Mouse (Mus musculus) c-Kit-positive CD71-positive TER-119-negative erythroid progenitor cells, embryonic 14.5 days (primary cell): ENCODE measurements around the gene Tcp11.
A peak's percentile ranks its signal among the peaks of the same experiment; 100 is the strongest.

Source experiments
- DNase-seq: peaks from one replicate; pipeline ENCODE4 v3.0.0-alpha.2; 2013; ENCODE audit warnings: low read depth

Tcp11 gene

GRCm38 (mm10) chr17:28080045-28080816 lies at the start of gene Tcp11:
Gene Tcp11 (minus strand): TSS chr17:28080639.
- peak; percentile 38 for DNase-seq

GRCm38 (mm10) chr17:28129796-28130195 lies 49.4 kb upstream of the Tcp11 start:
- DNase-seq = no peak

- DNase-seq = no peak
Observed at GRCm38 (mm10) chr17:28124368-28124767, 43.9 kb upstream of the Tcp11 start.

GRCm38 (mm10) chr17:28123627-28124026 lies 43.2 kb upstream of the Tcp11 start:
- DNase-seq = no peak

- no peak for DNase-seq
Observed at GRCm38 (mm10) chr17:28122949-28123348, 42.5 kb upstream of the Tcp11 start.

- no peak for DNase-seq
Observed at GRCm38 (mm10) chr17:28120460-28120859, 40.0 kb upstream of the Tcp11 start.

GRCm38 (mm10) chr17:28117451-28118209 lies 37.2 kb upstream of the Tcp11 start:
- no peak for DNase-seq

GRCm38 (mm10) chr17:28116335-28116734 lies 35.9 kb upstream of the Tcp11 start:
- DNase-seq = no peak

- DNase-seq = no peak
Observed at GRCm38 (mm10) chr17:28112266-28112665, 31.8 kb upstream of the Tcp11 start.

- no peak for DNase-seq
Observed at GRCm38 (mm10) chr17:28107275-28107674, 26.8 kb upstream of the Tcp11 start.

GRCm38 (mm10) chr17:28106352-28106751 lies 25.9 kb upstream of the Tcp11 start:
- DNase-seq = no peak

- no peak for DNase-seq
Observed at GRCm38 (mm10) chr17:28104416-28104815, 24.0 kb upstream of the Tcp11 start.

GRCm38 (mm10) chr17:28101902-28102319 lies 21.5 kb upstream of the Tcp11 start:
- DNase-seq = no peak

- no peak for DNase-seq
Observed at GRCm38 (mm10) chr17:28101284-28101887, 20.9 kb upstream of the Tcp11 start.

- no peak for DNase-seq
Observed at GRCm38 (mm10) chr17:28100669-28101068, 20.2 kb upstream of the Tcp11 start.

- no peak for DNase-seq
Observed at GRCm38 (mm10) chr17:28099086-28099485, 18.6 kb upstream of the Tcp11 start.

- DNase-seq = no peak
Observed at GRCm38 (mm10) chr17:28097308-28097707, 16.9 kb upstream of the Tcp11 start.

GRCm38 (mm10) chr17:28096418-28096817 lies 16.0 kb upstream of the Tcp11 start:
- DNase-seq = no peak

GRCm38 (mm10) chr17:28093837-28094236 lies 13.4 kb upstream of the Tcp11 start:
- DNase-seq = no peak

- no peak for DNase-seq
Observed at GRCm38 (mm10) chr17:28092297-28092696, 11.9 kb upstream of the Tcp11 start.

GRCm38 (mm10) chr17:28088718-28089117 lies 8.3 kb upstream of the Tcp11 start:
- no peak for DNase-seq

GRCm38 (mm10) chr17:28087430-28087829 lies 7.0 kb upstream of the Tcp11 start:
- DNase-seq = no peak

- DNase-seq = peak; percentile 80
Observed at GRCm38 (mm10) chr17:28084964-28085363, 4.5 kb upstream of the Tcp11 start.
